Mouse (Mus musculus): ENCODE data around the gene Ap1s1. TPM values are rescaled to one million over a fixed set of nuclear protein-coding genes. Genes with fewer than 3 reads are reported as not detected.

The Ap1s1 gene
- polyA plus RNA-seq, 1 experiment from 2014 or later: 257 TPM

- Histone ChIP-seq H3K9ac (replicated peaks) (peak overlapping the region; percentile 59), H3K9me3 (no peaks in the 10 kb centered on the region), H3K4me3 (peak overlapping the region; percentile 48), H3K27ac (replicated peaks) (no peak overlapping the region), H3K4me2 (replicated peaks) (peak overlapping the region; percentile 99), H3K27me3 (peaks cover 48% of the 10 kb centered on the region), H3K36me3 (no peaks in the 10 kb centered on the region), H3K4me1 (peaks cover 41% of the 10 kb centered on the region)
- no peak for ATAC-seq (replicated peaks)
- WGBS: under 1% methylated on average over 78 of the region's 78 CpGs
These were observed 14.6 kb downstream of the Ap1s1 start for GRCm38 (mm10) chr5:137031076-137032032.

GRCm38 (mm10) chr5:137030416-137030810 lies 15.5 kb downstream of the Ap1s1 start:
- 12% methylated on average over 22 of the region's 22 CpGs for WGBS
- Histone ChIP-seq H3K4me3 (peak overlapping the region; percentile 48), H3K27me3 (peaks cover 58% of the 10 kb centered on the region), H3K9me3 (no peaks in the 10 kb centered on the region), H3K4me1 (peaks cover 43% of the 10 kb centered on the region), H3K36me3 (no peaks in the 10 kb centered on the region), H3K27ac (replicated peaks) (no peak overlapping the region), H3K4me2 (replicated peaks) (peak overlapping the region; percentile 99), H3K9ac (replicated peaks) (peak overlapping the region; percentile 46)
- ATAC-seq (replicated peaks): no peak

DNA sequence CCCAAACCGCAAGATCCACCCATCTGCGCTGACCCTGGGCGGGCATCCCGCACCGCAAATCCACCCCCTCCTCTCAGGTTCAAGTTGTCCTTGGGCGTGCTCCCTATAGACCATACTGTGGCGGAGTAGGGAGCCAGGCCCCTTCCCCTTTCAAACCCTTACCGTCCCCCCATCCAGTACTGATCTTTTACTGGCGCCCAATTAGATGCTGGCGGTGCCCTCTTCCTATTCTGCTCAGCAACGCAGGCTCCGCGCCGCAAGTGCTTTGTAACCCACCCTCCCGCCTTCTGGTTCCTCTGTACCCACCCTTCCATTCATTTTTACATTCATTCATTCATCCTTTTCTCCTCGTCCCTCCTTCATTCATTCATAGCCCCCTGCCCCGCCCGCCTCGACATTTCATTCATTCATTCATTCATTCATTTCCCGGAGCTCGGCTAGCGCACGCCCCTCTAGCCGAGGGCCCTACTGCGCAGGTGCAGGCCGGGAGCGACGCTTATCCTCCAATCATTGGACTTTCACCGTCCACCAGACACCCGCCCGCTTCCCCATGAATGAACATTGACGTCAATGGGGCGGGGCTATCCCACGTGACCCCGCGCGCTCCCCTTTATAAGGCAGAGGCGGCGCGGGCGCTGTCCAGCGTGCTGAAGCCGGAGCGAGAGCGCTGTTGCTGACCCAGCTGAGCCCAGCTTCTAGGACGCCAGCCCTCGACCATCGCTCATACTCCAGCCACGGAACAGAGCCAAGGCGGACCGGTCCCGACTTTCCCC lies 16.1 kb downstream of the Ap1s1 start:
- no peaks in the 10 kb centered on the region for H3K9me3 ChIP-seq
- H3K27ac ChIP-seq (replicated peaks): no peak overlapping the region
- ATAC-seq (replicated peaks): peak; percentile 77
- H3K4me1 ChIP-seq: peaks cover 49% of the 10 kb centered on the region
- peak overlapping the region; percentile 99 for H3K4me2 ChIP-seq (replicated peaks)
- H3K4me3 ChIP-seq: peak overlapping the region; percentile 48
- under 1% methylated on average over 52 of the region's 52 CpGs for whole genome bisulfite sequencing
- peaks cover 63% of the 10 kb centered on the region for H3K27me3 ChIP-seq
- peak overlapping the region; percentile 46 for H3K9ac ChIP-seq (replicated peaks)
- H3K36me3 ChIP-seq: no peaks in the 10 kb centered on the region

GRCm38 (mm10) chr5:137029273-137029585 lies 16.7 kb downstream of the Ap1s1 start:
- ATAC-seq (replicated peaks): no peak
- Histone ChIP-seq H3K9ac (replicated peaks) (peak overlapping the region; percentile 40; the same call in 1 of the 2 replicates), H3K9me3 (no peaks in the 10 kb centered on the region), H3K4me2 (replicated peaks) (peak overlapping the region; percentile 99), H3K36me3 (no peaks in the 10 kb centered on the region), H3K4me1 (peaks cover 49% of the 10 kb centered on the region), H3K27ac (replicated peaks) (no peak overlapping the region), H3K27me3 (peaks cover 69% of the 10 kb centered on the region), H3K4me3 (peak overlapping the region; percentile 48)
- WGBS: under 1% methylated on average over 8 of the region's 8 CpGs

- peaks cover 49% of the 10 kb centered on the region for H3K4me1 ChIP-seq
- no peaks in the 10 kb centered on the region for H3K9me3 ChIP-seq
- H3K4me3 ChIP-seq: peak overlapping the region; percentile 48
- H3K36me3 ChIP-seq: no peaks in the 10 kb centered on the region
- no peak for ATAC-seq (replicated peaks)
- H3K27me3 ChIP-seq: peaks cover 74% of the 10 kb centered on the region
- WGBS: under 1% methylated on average over 28 of the region's 29 CpGs
- H3K9ac ChIP-seq (replicated peaks): no peak overlapping the region
- H3K4me2 ChIP-seq (replicated peaks): peak overlapping the region; percentile 99
- H3K27ac ChIP-seq (replicated peaks): no peak overlapping the region
These were observed 17.2 kb downstream of the Ap1s1 start for GRCm38 (mm10) chr5:137028561-137029272.

DNA sequence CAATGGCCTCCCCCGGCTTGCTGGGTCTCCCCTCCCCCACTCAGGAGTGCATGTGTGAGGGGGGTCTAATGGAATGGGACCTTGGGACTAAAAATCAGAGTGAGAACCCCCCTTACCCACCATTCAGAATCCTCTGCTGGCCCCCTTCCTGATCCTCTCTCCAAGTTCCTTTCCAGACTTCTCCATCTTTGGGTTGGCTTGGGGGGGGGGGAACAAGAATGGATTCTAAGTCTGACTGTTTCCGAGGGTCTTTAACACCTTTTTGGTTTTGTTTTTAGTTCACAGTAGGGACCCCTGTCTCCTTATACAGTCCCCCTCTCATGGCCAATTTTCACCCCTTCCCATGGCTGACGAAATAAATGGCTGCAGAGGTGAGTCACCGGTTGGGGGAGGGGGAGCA lies 19.8 kb downstream of the Ap1s1 start, which contains the start of gene Vgf:
Vgf (plus strand) TSS at position 301 of the 400 bp plus-strand sequence.
- Histone ChIP-seq H3K36me3 (no peaks in the 10 kb centered on the region), H3K4me1 (peaks cover 30% of the 10 kb centered on the region), H3K9ac (replicated peaks) (0 out of 2 replicates have a peak within 1 kb of the TSS, but pooled peaks have one; percentile 13), H3K27ac (replicated peaks) (no peak within 1 kb of the TSS), H3K9me3 (no peaks in the 10 kb centered on the region), H3K4me3 (peak within 1 kb of the TSS; percentile 23), H3K27me3 (peaks cover 67% of the 10 kb centered on the region), H3K4me2 (replicated peaks) (peak within 1 kb of the TSS; percentile 39)
- ATAC-seq (replicated peaks): no peak
- WGBS: 47% methylated on average over 4 of the region's 4 CpGs

DNA sequence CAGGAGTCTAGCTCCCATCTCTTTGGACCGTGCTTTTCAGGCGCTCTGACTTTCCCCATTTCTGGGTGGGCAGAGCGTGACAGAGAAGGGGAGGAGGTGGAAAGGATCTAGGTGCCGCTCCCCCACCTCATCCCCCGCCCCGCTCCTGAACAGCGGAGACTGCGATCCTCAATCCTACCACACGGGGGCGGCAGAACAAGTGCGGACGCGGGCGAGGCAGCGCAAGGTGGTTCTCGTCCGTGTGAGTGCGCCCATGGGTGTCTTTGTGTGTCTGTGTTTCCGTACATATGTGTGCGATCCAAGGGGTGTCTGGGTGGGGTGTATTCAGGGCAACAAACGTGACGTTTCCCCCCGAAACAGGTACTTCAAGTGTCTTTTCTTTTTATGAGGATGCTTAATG lies 20.8 kb downstream of the Ap1s1 start:
- under 1% methylated on average over 23 of the region's 23 CpGs for WGBS
- Histone ChIP-seq H3K4me1 (peaks cover 20% of the 10 kb centered on the region), H3K9ac (replicated peaks) (0 out of 2 replicates have a peak overlapping the region, but pooled peaks have one; percentile 13), H3K27me3 (peaks cover 57% of the 10 kb centered on the region), H3K9me3 (no peaks in the 10 kb centered on the region), H3K4me3 (peak overlapping the region; percentile 23), H3K27ac (replicated peaks) (no peak overlapping the region), H3K4me2 (replicated peaks) (peak overlapping the region; percentile 39), H3K36me3 (no peaks in the 10 kb centered on the region)
- no peak for ATAC-seq (replicated peaks)

- Histone ChIP-seq H3K9me3 (no peaks in the 10 kb centered on the region), H3K27ac (replicated peaks) (no peak overlapping the region), H3K4me2 (replicated peaks) (no peak overlapping the region), H3K36me3 (no peaks in the 10 kb centered on the region), H3K4me3 (no peak overlapping the region), H3K27me3 (peaks cover 53% of the 10 kb centered on the region), H3K4me1 (peaks cover 16% of the 10 kb centered on the region), H3K9ac (replicated peaks) (no peak overlapping the region)
- 53% methylated on average over 3 of the region's 3 CpGs for WGBS
- ATAC-seq (replicated peaks): no peak
These were observed 21.6 kb downstream of the Ap1s1 start for GRCm38 (mm10) chr5:137024318-137024717.

DNA sequence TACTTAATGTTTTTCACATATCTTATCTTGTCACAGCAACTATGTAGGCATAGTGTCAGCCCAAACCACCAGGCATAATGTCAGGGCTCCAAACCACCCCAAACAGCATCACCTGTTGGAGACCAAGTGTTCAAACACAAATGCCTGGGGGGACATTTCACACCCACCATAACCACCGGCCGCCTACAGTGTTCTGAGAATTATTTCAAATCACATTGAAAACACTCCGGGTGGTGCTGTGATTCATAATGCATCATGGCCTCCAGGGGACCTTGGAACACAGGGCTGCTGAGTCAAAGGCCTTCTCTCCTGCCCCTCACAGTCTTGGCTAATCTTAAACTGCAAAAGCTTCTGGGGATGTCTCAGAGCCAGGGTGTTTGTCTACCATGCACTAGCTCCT lies 30.0 kb downstream of the Ap1s1 start:
- H3K36me3 ChIP-seq: no peaks in the 10 kb centered on the region
- ATAC-seq (replicated peaks): no peak
- no peaks in the 10 kb centered on the region for H3K4me1 ChIP-seq
- H3K27me3 ChIP-seq: 0 out of 2 replicates have a peak, but pooled peaks cover 3% of the 10 kb centered on the region
- no peak overlapping the region for H3K9ac ChIP-seq (replicated peaks)
- H3K9me3 ChIP-seq: no peaks in the 10 kb centered on the region
- no peak overlapping the region for H3K4me3 ChIP-seq
- H3K4me2 ChIP-seq (replicated peaks): no peak overlapping the region
- WGBS: 85% methylated on average over 3 of the region's 3 CpGs
- no peak overlapping the region for H3K27ac ChIP-seq (replicated peaks)

DNA sequence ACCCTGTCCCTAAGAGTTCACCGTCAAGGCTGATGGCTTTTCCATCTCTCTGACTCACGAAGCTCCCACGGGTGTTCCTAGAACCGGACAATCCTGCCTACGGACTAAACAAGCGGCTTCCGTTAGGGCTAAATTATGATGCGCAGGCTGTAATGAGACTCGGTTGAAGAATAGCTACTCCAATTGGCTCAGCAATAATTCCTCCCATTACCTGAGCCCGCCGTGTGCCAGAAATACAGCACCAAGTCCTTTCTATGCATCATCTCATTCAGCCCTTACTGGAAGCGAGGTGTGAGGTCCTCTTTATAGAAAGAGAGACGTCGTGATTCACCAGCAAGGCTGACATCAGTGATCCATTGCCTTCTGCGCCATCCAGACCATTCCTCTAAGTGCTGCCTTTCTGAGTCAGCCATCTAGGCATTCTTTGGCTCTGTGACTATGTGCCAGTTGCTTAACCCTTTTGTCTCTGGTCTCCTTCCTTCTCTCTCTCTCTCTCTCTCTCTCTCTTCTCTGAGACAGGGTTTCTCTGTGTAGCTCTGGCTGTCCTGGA lies 33.5 kb downstream of the Ap1s1 start:
- ATAC-seq (replicated peaks): no peak
- Histone ChIP-seq H3K9ac (replicated peaks) (no peak overlapping the region), H3K9me3 (no peaks in the 10 kb centered on the region), H3K4me1 (no peaks in the 10 kb centered on the region), H3K27ac (replicated peaks) (no peak overlapping the region), H3K27me3 (no peaks in the 10 kb centered on the region), H3K4me2 (replicated peaks) (no peak overlapping the region), H3K4me3 (no peak overlapping the region), H3K36me3 (no peaks in the 10 kb centered on the region)
- 74% methylated on average over 15 of the region's 15 CpGs for WGBS

GRCm38 (mm10) chr5:137009988-137010387 lies 35.9 kb downstream of the Ap1s1 start:
- H3K4me1 ChIP-seq: no peaks in the 10 kb centered on the region
- H3K9ac ChIP-seq (replicated peaks): no peak overlapping the region
- H3K36me3 ChIP-seq: no peaks in the 10 kb centered on the region
- WGBS: 35% methylated on average over 3 of the region's 3 CpGs
- no peaks in the 10 kb centered on the region for H3K27me3 ChIP-seq
- H3K4me3 ChIP-seq: no peak overlapping the region
- no peak for ATAC-seq (replicated peaks)
- no peaks in the 10 kb centered on the region for H3K9me3 ChIP-seq
- H3K27ac ChIP-seq (replicated peaks): no peak overlapping the region
- H3K4me2 ChIP-seq (replicated peaks): no peak overlapping the region

Data from forebrain, embryonic 15.5 days (tissue).